Mouse (Mus musculus): ENCODE data around the gene Olfr1441. TPM values are rescaled to one million over a fixed set of nuclear protein-coding genes. Genes with fewer than 3 reads are reported as not detected.

Olfr1441 gene
- total RNA-seq (2021), result not detected
- long read RNA-seq, experiment 1, result 0 reads
- long read RNA-seq, experiment 2, result 0 reads

GRCm38 (mm10) chr19:12417361-12417760, at the start of gene Olfr1441:
TSS of gene Olfr1441 (plus strand) at chr19:12417433.
- no peak for DNase-seq (ENCODE audit: low spot score in 2 of 2)

- no peak for DNase-seq (ENCODE audit: low spot score in 2 of 2)
Measured at GRCm38 (mm10) chr19:12373004-12373403, 44.2 kb upstream of the Olfr1441 start.

GRCm38 (mm10) chr19:12374465-12375025, 42.7 kb upstream of the Olfr1441 start:
- peak in 1 of 2 experiments; percentile 1 for DNase-seq (ENCODE audit: low spot score in 2 of 2)

- no peak for DNase-seq (ENCODE audit: low spot score in 2 of 2)
Measured at GRCm38 (mm10) chr19:12386979-12387378, 30.3 kb upstream of the Olfr1441 start, which contains the start of gene Olfr1440. TSS of gene Olfr1440 (plus strand) at chr19:12387279.

- no peak for DNase-seq (ENCODE audit: low spot score in 2 of 2)
Measured at GRCm38 (mm10) chr19:12413737-12414136, 3.5 kb upstream of the Olfr1441 start.

GRCm38 (mm10) chr19:12418312-12418711, 1.1 kb downstream of the Olfr1441 start:
- no peak for DNase-seq (ENCODE audit: low spot score in 2 of 2)

GRCm38 (mm10) chr19:12420555-12420954, 3.3 kb downstream of the Olfr1441 start:
- no peak for DNase-seq (ENCODE audit: low spot score in 2 of 2)

- DNase-seq (ENCODE audit: low spot score in 2 of 2), result no peak
Measured at GRCm38 (mm10) chr19:12421680-12422079, 4.4 kb downstream of the Olfr1441 start.

GRCm38 (mm10) chr19:12427101-12427500, 9.9 kb downstream of the Olfr1441 start:
- no peak for DNase-seq (ENCODE audit: low spot score in 2 of 2)

GRCm38 (mm10) chr19:12427605-12428004, 10.4 kb downstream of the Olfr1441 start, which contains the start of gene Pfpl:
TSS of gene Pfpl (plus strand) at chr19:12427905.
- no peak for DNase-seq (ENCODE audit: low spot score in 2 of 2)

GRCm38 (mm10) chr19:12433033-12433432, 15.8 kb downstream of the Olfr1441 start:
- peak; percentile 14 to 22 for DNase-seq (ENCODE audit: low spot score in 2 of 2)

GRCm38 (mm10) chr19:12435011-12435416, 17.8 kb downstream of the Olfr1441 start:
- no peak for DNase-seq (ENCODE audit: low spot score in 2 of 2)

GRCm38 (mm10) chr19:12435750-12436524, 18.7 kb downstream of the Olfr1441 start:
- DNase-seq (ENCODE audit: low spot score in 2 of 2), result no peak

- DNase-seq (ENCODE audit: low spot score in 2 of 2), result no peak
Measured at GRCm38 (mm10) chr19:12439581-12439980, 22.3 kb downstream of the Olfr1441 start.

- no peak for DNase-seq (ENCODE audit: low spot score in 2 of 2)
Measured at GRCm38 (mm10) chr19:12440103-12440725, 23.0 kb downstream of the Olfr1441 start.

GRCm38 (mm10) chr19:12442560-12442959, 25.3 kb downstream of the Olfr1441 start:
- DNase-seq (ENCODE audit: low spot score in 2 of 2), result no peak

- DNase-seq (ENCODE audit: low spot score in 2 of 2), result no peak
Measured at GRCm38 (mm10) chr19:12445014-12445413, 27.8 kb downstream of the Olfr1441 start.

- no peak for DNase-seq (ENCODE audit: low spot score in 2 of 2)
Measured at GRCm38 (mm10) chr19:12457401-12458066, 40.3 kb downstream of the Olfr1441 start.

GRCm38 (mm10) chr19:12459516-12459915, 42.3 kb downstream of the Olfr1441 start:
- DNase-seq (ENCODE audit: low spot score in 2 of 2), result no peak

GRCm38 (mm10) chr19:12460282-12461249, 43.3 kb downstream of the Olfr1441 start, which contains the start of gene Mpeg1:
TSS of gene Mpeg1 (plus strand) at chr19:12460779.
- no peak for DNase-seq (ENCODE audit: low spot score in 2 of 2)
